Mouse (Mus musculus) midbrain, embryonic 11.5 days (tissue): ENCODE measurements around the gene Zfp653. TPM values are rescaled to one million over a fixed set of nuclear protein-coding genes. Genes with fewer than 3 reads are reported as not detected.
"Not testable (repeated sequence)": the region's sequence is repeated elsewhere in the genome, so short reads cannot be mapped to it uniquely, and the experiment has no call there.

Experiments
- ATAC-seq: fragments of 200-750 bp; cut with Nextera tagmentation; 2 replicates; pipeline ENCODE4 v1.8.0; 2017; ENCODE audit warnings: moderate TSS enrichment, moderate library complexity; ENCODE audit not compliant: low FRiP score
- DNase-seq: peaks from one replicate; pipeline ENCODE4 v3.0.0; 2015; ENCODE audit warnings: low spot score; ENCODE audit errors: missing footprints
- H3K27ac ChIP-seq: fragments of 300-500 bp; sonication (generic); 2 replicates; pipeline ENCODE4 v1.5.1; 2014; ENCODE audit warnings: low read depth, low read length
- H3K27me3 ChIP-seq: fragments of 300-500 bp; sonication (generic); 2 replicates; pipeline ENCODE4 v1.6.1; 2014; ENCODE audit warnings: mild to moderate bottlenecking, low read length, moderate library complexity, mixed read lengths; ENCODE audit not compliant: control insufficient read depth, insufficient read depth
- H3K36me3 ChIP-seq: fragments of 300-500 bp; sonication (generic); 2 replicates; pipeline ENCODE4 v1.6.1; 2014; ENCODE audit warnings: mild to moderate bottlenecking, low read length, moderate library complexity, mixed read lengths; ENCODE audit not compliant: control insufficient read depth, insufficient read depth
- H3K4me1 ChIP-seq: fragments of 300-500 bp; sonication (generic); 2 replicates; pipeline ENCODE4 v1.6.1; 2014; ENCODE audit warnings: low read length; ENCODE audit not compliant: control insufficient read depth, insufficient read depth
- H3K4me2 ChIP-seq: fragments of 300-500 bp; sonication (generic); 2 replicates; pipeline ENCODE4 v1.6.1; 2014; ENCODE audit warnings: mild to moderate bottlenecking, moderate library complexity
- H3K4me3 ChIP-seq: fragments of 300-500 bp; sonication (generic); 2 replicates; pipeline ENCODE4 v1.5.1; 2014; ENCODE audit warnings: low read depth, low read length
- H3K9ac ChIP-seq: fragments of 300-500 bp; sonication (generic); 2 replicates; pipeline ENCODE4 v1.6.1; 2014; ENCODE audit warnings: low read length
- H3K9me3 ChIP-seq: fragments of 300-500 bp; sonication (generic); 2 replicates; pipeline ENCODE4 v1.6.1; 2016; ENCODE audit warnings: low read length; ENCODE audit not compliant: control insufficient read depth
- WGBS: fragments of 180-500 bp; shearing (Covaris S2); extraction: QIAGEN DNeasy Blood & Tissue Kit; methylation state at CpG from one replicate; pipeline ENCODE4 v1.1.7; 2014; 5-methylcytosine and 5-hydroxymethylcytosine counted together
- polyA plus RNA-seq: library from polyadenylated mRNA; unstranded; fragments of >200 nt; fragmentation: Nextera tagmentation; extraction: Ambion mirVana; gene quantifications from 2 replicates; pipeline ENCODE4 v1.2.1, GENCODE M21; 2014

Gene Zfp653
- polyA plus RNA-seq, 1 experiment from 2014 or later = 7.6 TPM

- DNase-seq (no peak), ATAC-seq (no peak)
- Histone ChIP-seq H3K4me3 (no peak overlapping the region), H3K9me3 (no peaks in the 10 kb centered on the region), H3K9ac (no peak overlapping the region), H3K27me3 (no peaks in the 10 kb centered on the region), H3K4me2 (no peak overlapping the region), H3K36me3 (no peaks in the 10 kb centered on the region; the same call in 1 of the 2 replicates), H3K4me1 (no peaks in the 10 kb centered on the region), H3K27ac (no peak overlapping the region)
- 95% methylated on average over 23 of the region's 23 CpGs for WGBS
These were observed 5.0 kb upstream of the Zfp653 start for GRCm38 (mm10) chr9:22076223-22076622.

DNA sequence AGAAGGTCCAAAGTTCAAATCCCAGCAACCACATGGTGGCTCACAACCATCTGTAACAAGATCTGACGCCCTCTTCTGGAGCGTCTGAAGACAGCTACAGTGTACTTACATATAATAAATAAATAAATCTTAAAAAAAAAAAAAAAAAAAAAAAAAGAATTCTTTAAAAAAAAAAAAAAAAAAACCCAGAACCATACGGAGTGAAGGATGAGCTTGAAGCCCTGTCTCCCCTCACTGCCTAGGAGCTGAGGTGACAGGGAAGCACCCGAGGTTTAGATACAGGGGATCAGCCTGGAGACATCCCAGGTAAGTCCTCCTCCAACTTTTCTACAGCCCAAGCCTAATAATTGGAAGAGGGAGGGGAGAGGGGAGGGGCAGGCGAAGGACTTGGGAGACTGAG, 4.6 kb upstream of the Zfp653 start:
- WGBS = 83% methylated on average over 5 of the region's 5 CpGs
- H3K9me3 ChIP-seq, H3K4me1 ChIP-seq, H3K36me3 ChIP-seq, ATAC-seq, H3K4me3 ChIP-seq, H3K4me2 ChIP-seq, H3K27me3 ChIP-seq, DNase-seq, H3K9ac ChIP-seq, H3K27ac ChIP-seq: not testable (repeated sequence)

DNA sequence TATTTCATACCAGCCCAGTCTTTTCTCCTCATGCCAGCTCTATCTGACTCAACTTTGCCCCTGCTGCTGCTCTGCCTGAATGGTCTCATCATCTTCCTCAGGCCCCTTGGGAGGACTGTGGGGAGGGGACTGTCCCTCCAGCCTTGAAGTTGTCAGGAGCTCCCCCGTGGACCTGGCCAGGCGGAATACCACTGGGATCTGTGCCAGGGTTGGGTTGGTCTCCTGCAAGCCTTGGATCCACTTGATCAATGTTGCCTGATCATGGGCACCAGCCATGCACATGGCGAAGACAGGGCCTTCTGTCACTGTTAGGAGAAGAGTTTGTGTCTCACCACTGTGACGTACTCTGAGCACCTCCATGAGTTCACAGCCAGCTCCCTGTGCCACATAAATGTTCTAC, 1.1 kb upstream of the Zfp653 start:
- H3K4me1 ChIP-seq = peaks cover 8% of the 10 kb centered on the region

GRCm38 (mm10) chr9:22069881-22070553, 1.2 kb downstream of the Zfp653 start:
- Histone ChIP-seq H3K27ac (no peak overlapping the region), H3K4me1 (peaks cover 8% of the 10 kb centered on the region), H3K4me3 (peak overlapping the region; percentile 91), H3K4me2 (peak overlapping the region; percentile 56), H3K9ac (peak overlapping the region; percentile 96; the same call in 1 of the 2 replicates), H3K9me3 (no peaks in the 10 kb centered on the region), H3K27me3 (no peaks in the 10 kb centered on the region), H3K36me3 (peaks cover 15% of the 10 kb centered on the region)
- ATAC-seq (peak; percentile 13), DNase-seq (no peak)
- 70% methylated on average over 4 of the region's 4 CpGs for WGBS

More for the DNA sequence above, 1.1 kb upstream of the Zfp653 start:
- ATAC-seq = no peak
- 96% methylated on average over 4 of the region's 4 CpGs for WGBS
- Histone ChIP-seq H3K27me3 (no peaks in the 10 kb centered on the region), H3K27ac (no peak overlapping the region), H3K4me3 (no peak overlapping the region), H3K4me2 (no peak overlapping the region), H3K9me3 (no peaks in the 10 kb centered on the region), H3K36me3 (peaks cover 7% of the 10 kb centered on the region), H3K9ac (no peak overlapping the region)
- no peak for DNase-seq

DNA sequence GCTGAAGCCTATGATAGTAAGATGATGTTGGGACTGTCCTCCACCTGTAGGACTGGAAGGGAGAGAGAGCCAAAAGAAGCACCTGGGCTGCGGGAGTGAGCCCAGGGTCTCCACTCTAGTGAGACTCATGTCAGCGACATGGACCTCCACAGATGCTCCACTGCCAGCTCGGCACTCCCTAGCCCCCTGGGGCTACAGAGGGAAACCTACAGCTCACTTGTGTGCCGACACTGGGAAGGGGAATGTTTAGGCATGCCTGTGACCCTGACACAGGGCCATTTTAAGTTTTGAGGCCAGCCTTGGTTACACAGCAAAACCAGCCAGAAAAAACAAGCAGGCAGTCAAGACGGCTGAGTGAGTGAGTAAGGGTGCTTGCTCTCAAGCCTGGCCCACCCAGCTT, 4.0 kb downstream of the Zfp653 start:
- no peaks in the 10 kb centered on the region for H3K9me3 ChIP-seq
- no peak overlapping the region for H3K27ac ChIP-seq
- peaks cover 25% of the 10 kb centered on the region for H3K36me3 ChIP-seq
- 81% methylated on average over 5 of the region's 5 CpGs for WGBS
- no peak overlapping the region for H3K9ac ChIP-seq
- ATAC-seq (no peak), DNase-seq (no peak)
- H3K4me2 ChIP-seq = no peak overlapping the region
- no peak overlapping the region for H3K4me3 ChIP-seq
- no peaks in the 10 kb centered on the region for H3K27me3 ChIP-seq
- H3K4me1 ChIP-seq = peaks cover 8% of the 10 kb centered on the region

GRCm38 (mm10) chr9:22066433-22066832, 4.7 kb downstream of the Zfp653 start:
- WGBS = 81% methylated on average over 3 of the region's 3 CpGs
- Histone ChIP-seq H3K4me1 (peaks cover 8% of the 10 kb centered on the region), H3K36me3 (peaks cover 25% of the 10 kb centered on the region)

GRCm38 (mm10) chr9:22065642-22066041, 5.5 kb downstream of the Zfp653 start:
- H3K4me3 ChIP-seq = no peak overlapping the region
- no peak for ATAC-seq

More at GRCm38 (mm10) chr9:22066433-22066832, 4.7 kb downstream of the Zfp653 start:
- Histone ChIP-seq H3K27me3 (no peaks in the 10 kb centered on the region), H3K4me2 (no peak overlapping the region), H3K4me3 (no peak overlapping the region), H3K9ac (no peak overlapping the region), H3K27ac (no peak overlapping the region), H3K9me3 (no peaks in the 10 kb centered on the region)
- DNase-seq (peak; percentile 89), ATAC-seq (no peak)

DNA sequence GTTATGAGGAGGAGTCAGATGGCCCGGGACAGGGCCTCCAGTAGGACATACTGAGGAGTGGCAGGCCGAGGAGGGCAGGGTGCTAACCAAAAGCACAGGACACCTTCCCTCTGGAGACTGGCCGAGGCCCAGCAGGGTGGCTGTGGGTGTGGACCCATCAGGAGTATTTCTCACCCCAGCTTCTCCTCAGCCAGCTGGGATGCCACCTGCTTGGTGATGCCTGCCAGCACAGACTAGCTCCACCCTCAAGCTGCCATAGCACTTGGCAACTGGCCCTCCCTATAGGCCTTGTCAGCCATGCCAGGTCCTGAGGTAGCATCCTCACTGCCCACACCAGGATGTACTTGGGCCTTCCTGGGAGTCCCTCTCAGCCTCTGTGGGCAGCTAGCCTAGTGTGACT, 6.8 kb downstream of the Zfp653 start:
- WGBS = 87% methylated on average over 3 of the region's 3 CpGs
- H3K9me3 ChIP-seq = no peaks in the 10 kb centered on the region
- H3K27me3 ChIP-seq = no peaks in the 10 kb centered on the region
- no peak overlapping the region for H3K27ac ChIP-seq
- H3K9ac ChIP-seq = no peak overlapping the region
- DNase-seq = no peak
- H3K4me2 ChIP-seq = no peak overlapping the region
- no peak overlapping the region for H3K4me3 ChIP-seq
- H3K4me1 ChIP-seq = no peaks in the 10 kb centered on the region
- ATAC-seq = no peak
- H3K36me3 ChIP-seq = peaks cover 29% of the 10 kb centered on the region

More at GRCm38 (mm10) chr9:22065642-22066041, 5.5 kb downstream of the Zfp653 start:
- Histone ChIP-seq H3K4me2 (no peak overlapping the region), H3K9me3 (no peaks in the 10 kb centered on the region), H3K27ac (no peak overlapping the region), H3K36me3 (peaks cover 25% of the 10 kb centered on the region), H3K9ac (no peak overlapping the region), H3K4me1 (peaks cover 8% of the 10 kb centered on the region), H3K27me3 (no peaks in the 10 kb centered on the region)
- DNase-seq = no peak
- 96% methylated on average over 11 of the region's 11 CpGs for WGBS

- Histone ChIP-seq H3K4me2 (no peak overlapping the region), H3K9ac (no peak overlapping the region), H3K4me1 (no peaks in the 10 kb centered on the region), H3K9me3 (no peaks in the 10 kb centered on the region), H3K27ac (no peak overlapping the region), H3K27me3 (no peaks in the 10 kb centered on the region), H3K36me3 (peaks cover 26% of the 10 kb centered on the region), H3K4me3 (no peak overlapping the region)
- 93% methylated on average over 2 of the region's 2 CpGs for WGBS
- ATAC-seq (no peak), DNase-seq (no peak)
These were observed 9.8 kb downstream of the Zfp653 start for GRCm38 (mm10) chr9:22061339-22061738.
